Mouse (Mus musculus) cerebellum, postnatal 4 days (tissue): ENCODE measurements around the gene Tfpi.
"Not testable (repeated sequence)": the region's sequence is repeated elsewhere in the genome, so short reads cannot be mapped to it uniquely, and the experiment has no call there.

Experiments
- DNase-seq, 2 experiments: peaks; one replicate each; pipeline ENCODE4 v3.0.0; 2022; ENCODE audit warnings: low spot score in 2 of 2, mixed read lengths in 1 of 2

Gene Tfpi

DNA sequence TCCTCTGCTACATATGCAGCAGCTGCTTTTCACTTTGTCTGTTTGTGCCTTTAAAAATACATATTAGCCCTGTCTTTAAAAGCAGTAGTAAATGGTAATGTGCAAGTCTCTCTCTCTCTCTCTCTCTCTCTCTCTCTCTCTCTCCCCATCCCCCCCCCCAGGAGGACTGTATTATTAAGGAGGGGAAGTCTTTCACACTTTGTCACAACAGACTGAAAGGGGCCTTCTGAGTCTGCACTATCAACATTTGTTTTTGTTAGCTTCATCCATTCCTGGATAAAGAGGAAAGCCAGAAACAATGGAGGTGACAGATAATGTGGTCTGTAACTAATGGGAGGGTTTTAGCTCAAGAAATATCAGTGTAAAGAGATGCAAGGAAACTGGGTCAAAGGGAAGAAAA lies 87.5 kb downstream of the Tfpi start:
- DNase-seq, result no peak

DNA sequence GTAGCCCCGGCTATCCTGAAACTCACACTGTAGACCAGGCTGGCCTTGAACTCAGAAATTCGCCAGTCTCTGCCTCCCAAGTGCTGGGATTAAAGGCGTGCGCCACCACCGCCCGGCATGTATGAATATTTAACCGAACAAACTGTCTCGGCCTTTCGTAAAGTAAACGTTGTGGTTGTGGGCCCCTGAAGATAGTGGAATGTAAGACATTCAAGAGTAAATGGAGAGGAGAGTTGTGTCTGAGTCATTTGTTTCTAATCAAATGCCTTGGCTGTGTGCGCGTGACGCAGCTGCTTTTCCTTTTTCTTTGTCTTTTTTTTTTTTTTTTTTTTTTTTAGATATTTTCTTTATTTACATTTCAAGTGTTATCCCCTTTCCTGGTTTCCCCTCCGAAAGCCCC lies 88.0 kb downstream of the Tfpi start:
- not testable (repeated sequence) for DNase-seq

DNA sequence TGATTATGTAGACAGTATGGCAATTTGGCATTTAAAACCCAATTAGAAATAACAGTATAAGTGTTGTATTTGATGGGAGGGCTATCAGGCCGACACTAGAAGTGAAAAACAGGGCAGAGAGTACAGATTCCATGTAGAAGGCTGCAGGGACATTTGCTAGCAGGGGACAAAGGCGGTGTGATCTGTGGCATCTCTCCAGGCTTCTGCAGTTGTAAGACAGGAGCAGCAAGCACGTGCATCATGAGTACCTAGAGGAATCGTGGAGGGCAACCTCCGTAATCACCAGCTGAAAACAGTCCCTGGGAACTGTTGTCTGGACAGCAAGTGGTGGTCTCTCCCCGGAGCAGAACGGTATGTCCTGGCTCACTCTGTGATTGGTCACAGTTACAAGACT lies 88.6 kb downstream of the Tfpi start:
- DNase-seq, result no peak

DNA sequence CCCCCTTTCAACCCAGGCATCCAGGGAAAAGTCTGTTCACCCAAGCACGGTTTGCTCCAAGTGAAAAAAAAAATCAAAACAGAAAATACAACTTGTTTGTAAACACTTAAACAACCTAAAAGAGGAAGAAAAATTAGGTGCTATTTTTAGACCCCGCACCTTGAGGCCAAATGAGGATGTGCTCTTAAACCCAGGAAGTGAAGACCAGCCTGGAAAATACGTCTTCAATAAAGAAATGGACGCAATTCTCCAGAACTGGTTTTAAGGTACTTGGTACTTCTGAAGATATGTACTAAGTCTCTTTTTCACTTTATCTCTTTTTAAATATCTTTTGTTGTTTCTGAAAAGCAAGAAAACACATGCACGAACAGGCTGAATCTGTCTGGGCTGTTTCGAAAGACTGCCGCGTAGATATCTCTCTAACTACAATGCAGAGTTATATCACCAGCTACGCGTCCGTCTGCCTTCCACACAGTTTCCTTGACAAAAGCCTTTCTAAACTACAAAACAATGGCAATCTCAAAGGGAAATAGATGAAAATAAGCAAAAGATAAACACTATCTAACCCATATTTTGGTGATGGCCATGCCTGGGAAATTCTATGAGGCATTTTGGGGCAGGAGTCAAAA lies 89.1 kb downstream of the Tfpi start:
- DNase-seq, result no peak

DNA sequence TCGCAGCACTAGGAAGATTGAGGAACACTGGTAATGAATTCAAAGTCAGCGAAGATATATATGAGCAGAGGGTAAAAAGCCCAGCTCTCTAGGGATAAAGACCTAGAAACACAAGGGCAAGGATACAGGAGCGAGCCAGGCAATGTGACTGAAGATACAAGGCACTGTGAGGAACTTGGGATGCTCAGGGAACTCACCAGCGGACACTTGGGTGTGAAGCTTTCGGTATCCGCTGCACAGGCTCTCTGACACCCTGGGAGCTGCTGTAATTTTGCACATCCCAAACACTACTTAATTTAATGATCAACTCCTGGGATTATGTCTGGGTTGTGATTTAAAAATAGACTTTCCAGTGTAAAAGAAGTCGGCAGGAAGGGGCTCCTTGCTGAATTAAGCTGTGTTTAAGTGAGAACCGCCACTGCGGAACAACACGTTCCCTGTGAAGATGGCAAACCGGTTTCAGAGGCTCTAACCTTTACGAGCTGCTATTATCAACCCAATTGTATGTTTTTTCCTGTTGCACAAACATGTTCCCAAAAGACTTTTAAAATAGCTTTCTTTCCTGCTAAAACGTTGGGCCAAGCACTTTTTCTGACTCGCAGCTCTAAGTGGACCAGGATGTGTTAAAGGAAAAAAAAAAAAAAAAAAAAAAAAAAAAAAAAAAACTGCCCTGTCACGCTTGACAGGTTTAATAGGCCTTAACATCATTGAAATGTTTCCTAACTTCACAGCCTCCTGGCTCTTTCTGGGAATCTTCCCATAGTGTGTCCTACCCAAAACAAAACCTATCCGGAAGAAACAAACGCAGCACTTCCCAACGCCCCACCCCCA lies 89.8 kb downstream of the Tfpi start:
- no peak for DNase-seq

DNA sequence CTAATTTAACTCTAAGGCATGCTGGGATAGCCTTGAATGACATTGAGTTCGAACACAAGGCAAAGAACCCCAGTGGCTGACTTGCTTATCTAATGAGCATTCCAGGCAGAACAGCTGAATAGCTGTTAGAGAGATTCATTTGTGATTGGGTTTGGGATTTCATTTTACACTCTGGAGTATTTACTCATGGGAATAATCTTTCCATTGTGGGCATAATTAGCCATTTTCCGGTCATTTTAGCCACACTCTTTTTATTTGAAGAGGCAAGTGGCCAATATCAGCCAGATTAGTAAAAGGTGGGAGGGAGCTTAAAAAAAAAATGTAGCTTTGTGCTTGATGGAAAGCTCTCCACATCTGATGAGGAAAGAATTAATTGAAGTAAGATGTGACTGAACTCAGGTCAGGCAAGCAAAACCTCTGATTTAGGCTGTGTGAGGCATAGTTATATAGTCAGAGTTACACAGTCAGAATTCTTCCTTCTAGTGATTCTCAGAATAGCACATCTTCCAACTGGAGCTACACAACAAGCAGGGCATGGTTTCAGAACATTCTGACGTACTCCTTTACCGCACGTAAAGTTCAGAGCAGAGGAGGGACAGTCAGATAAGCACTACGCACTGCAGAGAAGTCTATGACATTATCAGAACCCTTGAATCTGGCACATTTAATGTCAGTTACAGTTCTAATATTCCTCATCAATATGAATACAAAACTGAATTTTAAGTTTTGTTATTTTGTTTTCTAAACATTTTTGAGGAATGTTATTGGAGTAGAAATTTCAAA lies 91.5 kb downstream of the Tfpi start:
- no peak for DNase-seq

DNA sequence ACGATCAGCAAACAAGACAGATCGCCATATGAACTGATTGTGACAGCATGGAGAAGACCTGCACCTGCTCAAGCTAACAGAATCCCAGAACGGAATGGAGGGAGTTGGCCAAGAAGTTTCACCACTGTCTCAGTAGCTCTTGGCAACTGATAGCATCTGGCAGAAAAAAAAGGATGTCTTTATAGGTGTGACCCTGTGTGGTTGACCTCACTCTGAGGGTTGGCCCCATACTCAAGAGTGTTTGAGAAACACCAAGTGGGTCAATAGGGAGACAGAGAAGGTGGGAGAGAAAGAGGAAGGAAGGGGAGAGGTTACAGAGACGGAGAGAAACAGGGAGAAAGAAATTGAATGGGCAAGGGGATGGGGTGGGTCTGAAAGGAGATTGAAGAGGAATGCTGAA lies 92.7 kb downstream of the Tfpi start:
- no peak for DNase-seq
